Mouse (Mus musculus) limb, embryonic 12.5 days (tissue): Measurements from ENCODE around the gene Dscam. TPM values are rescaled to one million over a fixed set of nuclear protein-coding genes. Genes with fewer than 3 reads are reported as not detected.

Source experiments
- ATAC-seq: fragments of 200-750 bp; cut with Nextera tagmentation; 2 replicates; pipeline ENCODE4 v1.8.0; 2017; ENCODE audit warnings: low read depth, moderate TSS enrichment; ENCODE audit not compliant: insufficient number of reproducible peaks, insufficient read depth, low FRiP score, low TSS enrichment
- H3K27ac ChIP-seq: fragments of 300-500 bp; sonication (generic); 2 replicates; pipeline ENCODE4 v1.5.1; 2016; ENCODE audit warnings: mild to moderate bottlenecking, moderate library complexity
- H3K27me3 ChIP-seq: fragments of 300-500 bp; sonication (generic); 2 replicates; pipeline ENCODE4 v1.6.1; 2016; ENCODE audit warnings: mild to moderate bottlenecking, moderate library complexity
- H3K36me3 ChIP-seq: fragments of 300-500 bp; sonication (generic); 2 replicates; pipeline ENCODE4 v1.6.1; 2016; ENCODE audit warnings: mild to moderate bottlenecking, moderate library complexity
- H3K4me1 ChIP-seq: fragments of 300-500 bp; sonication (generic); replicated peaks from 2 replicates; pipeline ENCODE4 v1.6.1; 2016
- H3K4me2 ChIP-seq: fragments of 300-500 bp; sonication (generic); 2 replicates; pipeline ENCODE4 v1.6.1; 2016; ENCODE audit warnings: mild to moderate bottlenecking, moderate library complexity
- H3K4me3 ChIP-seq: fragments of 300-500 bp; sonication (generic); replicated peaks from 2 replicates; pipeline ENCODE4 v1.5.1; 2016; ENCODE audit warnings: mild to moderate bottlenecking
- H3K9ac ChIP-seq: fragments of 300-500 bp; sonication (generic); replicated peaks from 2 replicates; pipeline ENCODE4 v1.6.1; 2016; ENCODE audit warnings: mild to moderate bottlenecking, moderate library complexity
- H3K9me3 ChIP-seq: fragments of 300-500 bp; sonication (generic); 2 replicates; pipeline ENCODE4 v1.6.1; 2016; ENCODE audit warnings: mild to moderate bottlenecking, moderate library complexity
- WGBS: fragments of 180-500 bp; shearing (Covaris S2); methylation state at CpG from one replicate; pipeline ENCODE4 v1.1.7; 2016; 5-methylcytosine and 5-hydroxymethylcytosine counted together
- polyA plus RNA-seq: library from polyadenylated mRNA; unstranded; fragments of >200 nt; fragmentation: Nextera tagmentation; extraction: Ambion mirVana; gene quantifications from 2 replicates; pipeline ENCODE4 v1.2.1, GENCODE M21; 2016

The Dscam gene
- polyA plus RNA-seq, 1 experiment from 2014 or later, result not detected

DNA sequence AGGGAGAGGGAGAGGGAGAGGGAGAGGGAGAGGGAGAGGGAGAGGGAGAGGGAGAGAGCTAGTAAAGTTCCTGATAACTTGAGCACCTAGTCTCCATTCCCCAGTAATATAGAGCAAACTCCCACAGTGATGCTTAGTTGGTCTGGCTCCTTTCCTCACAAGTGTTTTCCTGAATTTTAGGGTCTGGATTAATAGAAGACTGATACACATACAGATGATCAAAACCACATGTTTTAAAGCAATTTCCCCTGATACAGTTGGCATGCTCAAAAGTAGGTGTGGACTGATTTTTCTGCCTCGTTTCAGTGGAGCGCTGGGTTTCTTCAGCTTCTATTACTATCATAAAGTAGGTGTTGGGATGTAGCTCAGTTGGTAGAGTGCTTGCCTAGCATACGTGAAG is 519.1 kb downstream of the Dscam start:
- ATAC-seq, result peak; percentile 52; the same call in 1 of the 2 replicates
- Histone ChIP-seq H3K9me3 (no peaks in the 10 kb centered on the region), H3K27me3 (no peaks in the 10 kb centered on the region), H3K4me1 (peaks cover 8% of the 10 kb centered on the region), H3K36me3 (no peaks in the 10 kb centered on the region), H3K27ac (no peak overlapping the region), H3K9ac (no peak overlapping the region), H3K4me3 (no peak overlapping the region), H3K4me2 (no peak overlapping the region)
- 44% methylated on average over 3 of the region's 3 CpGs for WGBS

GRCm38 (mm10) chr16:96640101-96640500 is 530.5 kb downstream of the Dscam start:
- no peak for ATAC-seq
- no peak overlapping the region for H3K4me2 ChIP-seq
- no peaks in the 10 kb centered on the region for H3K36me3 ChIP-seq
- H3K4me3 ChIP-seq, result no peak overlapping the region
- no peak overlapping the region for H3K27ac ChIP-seq
- H3K9ac ChIP-seq, result no peak overlapping the region
- WGBS, result 77% methylated on average over 3 of the region's 3 CpGs
- no peaks in the 10 kb centered on the region for H3K9me3 ChIP-seq
- peaks cover 4% of the 10 kb centered on the region; the same call in 1 of the 2 replicates for H3K4me1 ChIP-seq
- no peaks in the 10 kb centered on the region; the same call in 1 of the 2 replicates for H3K27me3 ChIP-seq

- H3K9me3 ChIP-seq, result no peaks in the 10 kb centered on the region
- no peak overlapping the region for H3K9ac ChIP-seq
- 66% methylated on average over 2 of the region's 2 CpGs for WGBS
- no peaks in the 10 kb centered on the region for H3K36me3 ChIP-seq
- no peak overlapping the region for H3K4me2 ChIP-seq
- peaks cover 8% of the 10 kb centered on the region; the same call in 1 of the 2 replicates for H3K4me1 ChIP-seq
- no peak overlapping the region for H3K27ac ChIP-seq
- H3K4me3 ChIP-seq, result no peak overlapping the region
- no peaks in the 10 kb centered on the region; the same call in 1 of the 2 replicates for H3K27me3 ChIP-seq
- no peak for ATAC-seq
Measured at GRCm38 (mm10) chr16:96635916-96636315, 534.6 kb downstream of the Dscam start.

DNA sequence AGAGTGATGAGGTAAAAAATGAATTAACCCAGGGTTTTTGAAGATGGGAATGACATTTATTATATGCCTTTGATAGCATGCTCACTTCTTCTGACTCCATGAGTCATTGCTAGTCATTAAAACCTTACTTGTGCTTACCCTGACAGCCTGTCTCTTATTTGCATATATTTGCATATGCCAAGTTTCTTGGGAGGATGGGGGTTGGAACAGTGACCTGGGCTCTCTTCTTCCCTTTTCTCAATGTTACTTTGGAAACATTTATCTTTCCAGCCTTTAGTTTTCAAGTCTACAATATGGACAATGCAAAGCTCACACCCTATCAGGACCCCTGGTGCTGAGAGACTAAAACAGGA is 535.8 kb downstream of the Dscam start:
- H3K9ac ChIP-seq, result no peak overlapping the region
- peaks cover 15% of the 10 kb centered on the region; the same call in 1 of the 2 replicates for H3K4me1 ChIP-seq
- H3K9me3 ChIP-seq, result no peaks in the 10 kb centered on the region
- no peak overlapping the region for H3K27ac ChIP-seq
- no peak overlapping the region for H3K4me2 ChIP-seq
- no peak for ATAC-seq
- H3K36me3 ChIP-seq, result no peaks in the 10 kb centered on the region
- H3K4me3 ChIP-seq, result no peak overlapping the region
- no peaks in the 10 kb centered on the region; the same call in 1 of the 2 replicates for H3K27me3 ChIP-seq

DNA sequence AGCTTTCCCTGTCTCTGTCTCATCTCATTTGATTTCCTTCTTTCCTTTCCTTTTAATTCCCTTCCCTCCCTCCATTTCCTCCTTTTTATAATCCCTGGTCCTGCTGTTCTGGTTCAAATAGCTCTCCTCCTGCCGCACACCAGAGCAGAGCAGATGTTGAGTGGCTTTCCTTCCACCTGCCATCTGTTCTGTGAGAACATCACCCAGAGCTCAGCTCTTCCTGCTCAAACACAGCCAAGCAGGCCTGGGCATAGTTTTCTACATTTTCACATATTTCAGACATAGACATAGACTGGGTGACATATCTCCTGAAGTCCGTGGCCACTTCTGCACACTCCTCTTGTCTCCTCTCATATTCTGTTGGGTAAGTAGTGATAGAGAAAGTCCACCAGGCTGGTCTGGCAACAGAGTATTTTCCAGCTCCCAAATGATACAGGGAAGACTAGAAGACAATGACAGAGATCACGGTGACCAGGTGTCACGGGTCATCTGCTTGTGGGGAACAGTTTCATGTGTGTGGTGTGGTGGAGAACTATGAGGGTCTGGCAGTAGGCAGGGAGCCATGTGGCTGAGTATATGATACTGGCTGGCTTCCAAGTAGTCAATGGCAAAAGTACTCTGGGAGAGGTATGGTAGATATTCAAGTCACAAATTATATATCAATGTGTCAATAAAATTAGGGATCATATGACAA is 536.3 kb downstream of the Dscam start:
- no peaks in the 10 kb centered on the region for H3K9me3 ChIP-seq
- ATAC-seq, result no peak
- no peak overlapping the region for H3K9ac ChIP-seq
- no peaks in the 10 kb centered on the region for H3K36me3 ChIP-seq
- 75% methylated on average over 4 of the region's 4 CpGs for WGBS
- peaks cover 16% of the 10 kb centered on the region; the same call in 1 of the 2 replicates for H3K4me1 ChIP-seq
- H3K4me3 ChIP-seq, result no peak overlapping the region
- no peak overlapping the region for H3K4me2 ChIP-seq
- H3K27ac ChIP-seq, result no peak overlapping the region
- no peaks in the 10 kb centered on the region; the same call in 1 of the 2 replicates for H3K27me3 ChIP-seq

GRCm38 (mm10) chr16:96630241-96630640 is 540.3 kb downstream of the Dscam start:
- WGBS, result 59% methylated on average over 7 of the region's 7 CpGs
- no peaks in the 10 kb centered on the region for H3K27me3 ChIP-seq
- no peak overlapping the region for H3K4me2 ChIP-seq
- H3K9me3 ChIP-seq, result no peaks in the 10 kb centered on the region
- peaks cover 16% of the 10 kb centered on the region; the same call in 1 of the 2 replicates for H3K4me1 ChIP-seq
- ATAC-seq, result no peak
- no peak overlapping the region for H3K9ac ChIP-seq
- no peak overlapping the region for H3K27ac ChIP-seq
- H3K36me3 ChIP-seq, result no peaks in the 10 kb centered on the region
- no peak overlapping the region for H3K4me3 ChIP-seq

DNA sequence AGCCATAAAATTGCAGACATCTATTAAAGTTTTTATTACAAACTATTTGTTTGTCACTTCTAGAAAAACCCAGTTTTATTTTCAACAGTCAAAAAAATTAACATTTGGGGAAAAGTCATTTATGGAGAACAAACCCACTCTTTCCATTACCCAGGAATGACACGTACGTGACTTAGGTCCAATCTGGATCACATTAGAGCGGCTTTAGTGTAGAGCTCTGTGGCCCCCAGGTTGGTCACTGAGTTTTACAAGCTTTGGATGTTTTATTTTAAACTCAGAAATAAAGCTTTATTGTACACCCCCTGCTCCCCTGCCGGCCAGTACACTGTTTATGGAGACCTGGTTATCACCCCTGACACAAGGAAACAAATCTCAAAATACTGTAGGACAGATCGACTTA is 540.9 kb downstream of the Dscam start:
- ATAC-seq, result no peak
- WGBS, result 29% methylated on average over 5 of the region's 5 CpGs
- no peaks in the 10 kb centered on the region for H3K27me3 ChIP-seq
- H3K4me1 ChIP-seq, result peaks cover 16% of the 10 kb centered on the region; the same call in 1 of the 2 replicates
- H3K9me3 ChIP-seq, result no peaks in the 10 kb centered on the region
- H3K27ac ChIP-seq, result no peak overlapping the region
- H3K36me3 ChIP-seq, result no peaks in the 10 kb centered on the region
- no peak overlapping the region for H3K4me3 ChIP-seq
- H3K4me2 ChIP-seq, result no peak overlapping the region
- H3K9ac ChIP-seq, result no peak overlapping the region

GRCm38 (mm10) chr16:96625468-96625867 is 545.1 kb downstream of the Dscam start:
- H3K4me1 ChIP-seq, result peaks cover 9% of the 10 kb centered on the region; the same call in 1 of the 2 replicates
- H3K36me3 ChIP-seq, result no peaks in the 10 kb centered on the region
- WGBS, result 63% methylated on average over 4 of the region's 4 CpGs
- H3K4me3 ChIP-seq, result no peak overlapping the region
- H3K9ac ChIP-seq, result no peak overlapping the region
- no peak for ATAC-seq
- H3K27me3 ChIP-seq, result no peaks in the 10 kb centered on the region
- H3K27ac ChIP-seq, result no peak overlapping the region
- no peak overlapping the region for H3K4me2 ChIP-seq
- no peaks in the 10 kb centered on the region for H3K9me3 ChIP-seq

DNA sequence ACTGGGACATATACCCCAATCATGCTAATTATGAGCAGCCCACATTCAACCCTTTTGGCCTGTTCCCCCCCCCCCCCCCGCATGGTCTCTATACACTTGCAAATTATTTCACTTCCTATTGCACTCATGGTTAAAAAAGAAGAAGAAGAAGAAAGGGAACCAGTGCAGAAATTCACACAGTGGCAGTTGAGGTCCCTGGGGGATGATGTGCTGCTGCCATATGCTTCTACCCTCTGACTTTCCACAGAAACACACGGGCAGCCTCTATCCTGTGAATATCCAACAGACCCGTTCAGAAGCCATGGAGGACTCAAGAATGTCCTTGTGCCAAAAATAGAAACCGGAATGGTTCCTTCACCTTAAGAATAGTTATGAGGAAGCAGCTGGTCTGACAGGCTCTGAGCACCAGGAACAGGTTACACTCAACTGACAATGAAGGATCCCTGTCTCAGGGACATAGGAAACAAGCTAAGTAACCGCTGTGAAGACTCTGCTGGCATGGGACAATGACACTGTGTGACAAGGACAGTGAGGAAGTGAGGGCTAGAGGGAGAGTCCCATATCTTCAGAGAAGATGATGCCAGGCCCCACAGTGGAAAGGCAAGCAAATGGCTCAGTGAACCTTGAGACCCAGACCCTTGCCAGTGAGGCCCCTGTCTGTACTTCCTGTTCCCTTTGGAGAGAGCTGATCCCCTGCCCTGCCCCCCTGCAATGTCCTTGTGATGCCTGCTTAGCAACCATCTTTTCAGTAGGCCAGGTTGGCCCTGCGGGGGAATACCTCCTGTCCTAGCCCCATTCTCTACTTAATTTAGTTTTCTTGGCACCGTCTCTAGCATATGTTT is 545.8 kb downstream of the Dscam start:
- Histone ChIP-seq H3K27ac (no peak overlapping the region), H3K4me2 (no peak overlapping the region), H3K4me3 (no peak overlapping the region), H3K9me3 (no peaks in the 10 kb centered on the region), H3K27me3 (no peaks in the 10 kb centered on the region), H3K4me1 (0 out of 2 replicates have a peak, but pooled peaks cover 2% of the 10 kb centered on the region), H3K9ac (no peak overlapping the region), H3K36me3 (no peaks in the 10 kb centered on the region)
- no peak for ATAC-seq
- WGBS, result 76% methylated on average over 7 of the region's 7 CpGs

DNA sequence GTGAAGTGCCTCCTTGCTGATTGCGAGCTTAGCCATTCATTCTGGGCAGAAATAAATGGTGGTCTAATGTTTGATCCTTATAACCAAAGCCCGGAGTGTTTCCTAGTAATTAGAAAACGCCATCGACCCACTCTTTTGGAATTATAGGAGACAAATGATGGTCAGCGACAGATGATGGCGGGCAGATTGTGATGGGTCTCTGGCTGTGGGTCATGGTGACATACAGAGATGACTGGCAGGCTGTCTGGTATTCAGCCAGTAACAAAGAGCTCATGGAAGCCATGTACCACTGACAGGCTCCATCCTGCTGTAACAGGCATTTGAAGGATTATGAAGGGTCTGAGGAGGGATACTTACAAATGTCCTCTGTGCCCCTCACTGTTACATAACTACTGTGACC is 549.7 kb downstream of the Dscam start:
- Histone ChIP-seq H3K27ac (no peak overlapping the region), H3K36me3 (no peaks in the 10 kb centered on the region), H3K27me3 (no peaks in the 10 kb centered on the region), H3K9ac (no peak overlapping the region), H3K4me3 (no peak overlapping the region), H3K9me3 (no peaks in the 10 kb centered on the region), H3K4me2 (no peak overlapping the region), H3K4me1 (0 out of 2 replicates have a peak, but pooled peaks cover 3% of the 10 kb centered on the region)
- 88% methylated on average over 6 of the region's 6 CpGs for WGBS
- no peak for ATAC-seq

GRCm38 (mm10) chr16:96620402-96620801 is 550.1 kb downstream of the Dscam start:
- H3K4me1 ChIP-seq, result 0 out of 2 replicates have a peak, but pooled peaks cover 3% of the 10 kb centered on the region
- no peaks in the 10 kb centered on the region for H3K9me3 ChIP-seq
- 91% methylated on average over 5 of the region's 5 CpGs for WGBS
- no peaks in the 10 kb centered on the region for H3K27me3 ChIP-seq
- no peaks in the 10 kb centered on the region for H3K36me3 ChIP-seq
- no peak for ATAC-seq
- no peak overlapping the region for H3K4me3 ChIP-seq
- H3K27ac ChIP-seq, result no peak overlapping the region
- H3K9ac ChIP-seq, result no peak overlapping the region
- H3K4me2 ChIP-seq, result no peak overlapping the region
